Mouse (Mus musculus) leukemia stem cell, adult 10-12 weeks (primary cell): Measurements from ENCODE around the gene Gm17402. TPM values are rescaled to one million over a fixed set of nuclear protein-coding genes. Genes with fewer than 3 reads are reported as not detected.

ENCODE experiments used
- polyA plus RNA-seq: library from polyadenylated mRNA; stranded (reverse); fragments of >175 nt; gene quantifications from 2 replicates; pipeline ENCODE4 v1.2.3, GENCODE M21; 2012; ENCODE audit warnings: low replicate concordance

Gm17402 gene
- not detected in 2 replicates for polyA plus RNA-seq

DNA sequence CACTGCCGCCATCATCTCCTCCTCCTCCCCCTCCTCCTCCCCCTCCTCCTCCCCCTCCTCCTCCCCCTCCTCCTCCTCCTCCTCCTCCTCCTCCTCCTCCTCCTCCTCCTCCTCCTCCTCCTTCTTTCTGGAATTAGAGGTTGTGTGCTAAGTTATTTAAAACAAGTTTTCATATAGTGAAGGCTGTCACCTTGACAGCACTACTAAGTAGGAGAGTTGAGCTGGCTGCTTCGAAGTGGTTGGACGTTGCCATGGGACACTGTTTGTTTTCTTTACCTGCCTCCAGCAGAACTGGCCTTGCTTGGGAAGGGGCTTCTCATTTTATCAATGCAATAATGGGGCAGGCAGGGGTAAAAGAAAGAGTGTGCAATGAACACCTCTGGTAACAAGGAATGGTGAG, at the start of gene Gm17402:
Gene Gm17402 (minus strand): TSS at position 101 of the 400 bp plus-strand sequence.

DNA sequence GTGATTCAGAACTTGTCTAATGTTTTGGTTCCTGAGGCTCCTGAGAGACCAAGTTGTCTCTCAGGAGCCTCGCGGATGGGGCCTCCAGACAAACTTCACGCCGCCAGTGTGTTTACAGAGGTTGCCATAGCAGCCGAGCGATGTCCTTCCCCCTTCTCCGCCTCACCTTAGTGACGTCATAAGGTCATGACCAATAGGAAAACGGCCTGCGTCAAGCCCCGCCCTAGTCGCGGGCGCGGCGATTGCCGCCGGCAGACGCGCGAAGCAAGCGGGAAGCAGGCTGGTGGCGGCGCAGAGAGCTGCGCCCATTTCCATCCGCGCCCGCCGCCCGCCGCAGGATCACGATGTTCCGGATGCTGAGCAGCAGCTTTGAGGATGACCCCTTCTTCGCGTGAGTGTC, 1.1 kb downstream of the Gm17402 start, which contains the start of gene Mlf1:
Gene Mlf1 (plus strand): TSS at position 226 of the 400 bp plus-strand sequence.

Other genes with a start within 250 kb of the Gm17402 start
- not detected in 2 replicates for gene Mlf1, start 1.1 kb downstream of the Gm17402 start, polyA plus RNA-seq
- 7.1 and 13.7 TPM in 2 replicates for gene Gfm1, start 54.9 kb upstream of the Gm17402 start, polyA plus RNA-seq
- gene Lxn, start 88.8 kb upstream of the Gm17402 start, polyA plus RNA-seq = 2.6 and 3.2 TPM in 2 replicates
- gene Rarres1, start 140.4 kb upstream of the Gm17402 start, polyA plus RNA-seq = not detected in 2 replicates
- 19.4 and 20.0 TPM in 2 replicates for gene Mfsd1, start 207.6 kb upstream of the Gm17402 start, polyA plus RNA-seq